Mouse (Mus musculus): ENCODE measurements around the gene Efnb2.

Gene Efnb2

DNA sequence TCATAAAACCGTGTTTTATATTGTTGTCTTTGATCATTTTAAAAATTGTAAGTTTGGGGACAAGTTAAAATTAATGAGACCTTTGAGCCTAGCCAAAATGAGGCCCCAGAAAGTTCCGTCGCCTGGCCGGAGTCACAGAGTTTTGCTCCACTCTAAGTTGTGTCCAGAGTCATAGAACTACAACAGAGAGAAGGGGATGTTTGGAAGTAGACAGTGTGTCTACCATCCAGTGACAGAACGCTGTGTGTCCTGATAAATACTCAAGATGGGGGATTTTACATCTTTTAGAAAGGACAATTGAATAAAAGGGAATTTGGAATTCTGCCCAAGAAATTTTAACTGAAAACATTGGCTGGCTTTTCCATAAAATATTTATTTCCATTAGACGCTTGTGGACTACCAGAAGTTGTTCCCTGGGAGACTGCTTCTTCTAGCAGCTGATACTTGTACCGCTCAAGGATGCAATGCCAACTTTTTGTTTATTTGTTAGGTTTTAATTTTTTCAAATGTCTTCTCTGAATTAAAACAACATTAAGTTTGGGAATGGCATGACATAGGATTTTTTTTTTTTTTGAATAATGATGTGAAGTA, 89.3 kb downstream of the Efnb2 start:
- no peak for DNase-seq (ENCODE audit: low read depth, low spot score)

DNA sequence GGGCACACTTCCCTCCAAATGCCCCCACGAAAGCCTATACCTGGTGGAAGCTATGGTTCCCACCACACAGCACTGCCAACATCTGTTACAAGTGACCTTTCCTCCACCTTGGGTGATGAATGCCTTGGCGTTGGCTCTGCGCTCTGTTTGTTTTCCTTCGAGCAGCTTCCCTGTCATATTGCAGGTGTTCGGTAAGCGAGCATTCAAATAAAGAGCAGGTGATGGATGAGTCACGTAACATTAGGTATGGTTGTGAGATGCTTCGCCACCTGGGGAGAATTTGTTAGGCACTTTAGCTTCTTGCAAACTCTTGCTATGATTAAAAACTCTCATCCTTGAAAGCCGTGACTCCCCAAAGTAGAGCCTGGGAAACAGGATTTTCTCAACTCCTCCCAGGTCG, 91.8 kb downstream of the Efnb2 start:
- DNase-seq (ENCODE audit: low read depth, low spot score), result no peak

DNA sequence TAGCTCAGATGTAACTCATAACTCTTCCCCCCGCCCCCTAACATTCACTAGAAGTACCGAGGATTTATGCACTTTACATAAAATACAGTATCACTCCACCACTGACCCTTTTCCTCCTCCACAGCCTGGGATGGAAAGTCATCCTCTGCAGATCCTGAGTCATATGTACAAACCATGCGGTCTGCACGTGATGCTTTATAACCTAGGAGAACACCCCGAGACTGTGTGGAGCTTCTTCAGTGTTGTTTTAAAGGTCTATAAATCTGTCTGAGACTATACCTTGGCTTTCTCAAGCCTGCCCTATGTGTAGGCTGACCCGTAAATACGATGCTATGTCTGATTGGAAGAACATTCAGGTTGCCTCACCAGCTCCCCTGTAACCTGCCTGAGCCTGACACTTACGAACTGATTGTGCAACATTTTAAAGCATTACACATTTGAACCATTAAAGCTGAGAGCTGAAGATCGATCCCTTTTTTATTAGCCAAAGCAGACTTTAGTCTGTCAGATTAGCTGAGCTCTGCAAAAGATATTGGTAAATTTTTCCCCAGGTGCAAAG, 92.7 kb downstream of the Efnb2 start:
- DNase-seq (ENCODE audit: low read depth, low spot score), result no peak

Measured in 3T3-L1 (cell line).